Mouse (Mus musculus): ENCODE results near the gene Rgs17.

DNA sequence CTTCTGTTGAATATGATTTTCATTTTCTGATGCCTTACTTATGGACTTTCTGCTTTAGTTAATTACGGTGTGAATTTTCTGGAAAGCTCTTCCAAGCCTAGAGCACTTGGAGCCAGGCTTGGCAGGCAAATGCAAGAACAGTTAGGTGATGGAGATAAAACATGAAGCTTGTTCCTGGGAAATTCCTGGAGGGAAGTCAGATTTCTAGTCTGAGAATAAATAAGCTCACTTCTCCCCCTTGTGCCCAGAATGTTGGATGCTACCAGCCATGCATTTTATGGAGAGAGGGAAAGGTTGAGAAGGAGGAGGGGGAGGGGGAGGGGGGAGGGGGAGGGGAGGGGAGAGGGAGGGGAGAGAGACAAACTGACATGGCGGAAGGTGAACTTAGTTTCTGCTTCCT is 17.8 kb downstream of the Rgs17 start:
- TF ChIP-seq CTCF (IDR thresholded peaks at IDR 0.05; ENCODE audit: low read depth), result no peak
- no peak for TF ChIP-seq EP300 (IDR thresholded peaks at IDR 0.05; ENCODE audit: low read depth)

All from heart, postnatal 0 days (tissue).